Mouse (Mus musculus): ENCODE data around the gene Klf8. TPM values are rescaled to one million over a fixed set of nuclear protein-coding genes. Genes with fewer than 3 reads are reported as not detected.

The Klf8 gene
- total RNA-seq, 2 experiments from 2014 or later = 0.54 to 1.2 TPM

DNA sequence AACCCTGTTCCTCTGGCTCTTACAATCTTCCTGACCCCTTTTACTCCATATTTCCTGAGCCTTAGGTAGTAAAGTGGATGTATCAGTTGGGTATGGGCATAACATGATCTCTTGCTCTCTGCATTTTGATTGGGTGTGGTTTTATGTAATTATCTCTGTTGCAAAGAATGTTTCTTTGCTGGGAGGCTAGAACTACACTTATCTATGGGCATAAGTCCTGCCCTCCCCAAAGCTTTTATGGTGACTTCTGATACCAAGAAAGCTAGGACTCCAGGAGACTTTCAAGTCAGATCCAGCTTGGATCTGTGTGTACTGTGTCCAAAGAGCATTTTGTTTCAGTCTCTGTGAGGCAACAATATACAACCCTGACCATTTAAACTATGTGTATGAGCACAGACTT lies 202.3 kb downstream of the Klf8 start:
- no peak for DNase-seq

- no peak for DNase-seq
Observed at GRCm38 (mm10) chrX:153440018-153440417, 202.8 kb downstream of the Klf8 start.

Other genes with a start within 250 kb of the Klf8 start
- gene Usp51, start 231.0 kb upstream of the Klf8 start, total RNA-seq (2021) = under 1 TPM; 0.14 to 0.29 TPM
- gene Mageh1, start 199.9 kb upstream of the Klf8 start, total RNA-seq (2021) = 10 to 100 TPM; 12.4 to 14.3 TPM
- gene Foxr2, start 118.7 kb upstream of the Klf8 start, total RNA-seq (2021) = not detected
- 1 to 10 TPM; 1.7 to 2.2 TPM for gene Rragb, start 97.5 kb upstream of the Klf8 start, total RNA-seq (2021)